Mouse (Mus musculus): ENCODE measurements around the gene Ift172.

Gene Ift172

DNA sequence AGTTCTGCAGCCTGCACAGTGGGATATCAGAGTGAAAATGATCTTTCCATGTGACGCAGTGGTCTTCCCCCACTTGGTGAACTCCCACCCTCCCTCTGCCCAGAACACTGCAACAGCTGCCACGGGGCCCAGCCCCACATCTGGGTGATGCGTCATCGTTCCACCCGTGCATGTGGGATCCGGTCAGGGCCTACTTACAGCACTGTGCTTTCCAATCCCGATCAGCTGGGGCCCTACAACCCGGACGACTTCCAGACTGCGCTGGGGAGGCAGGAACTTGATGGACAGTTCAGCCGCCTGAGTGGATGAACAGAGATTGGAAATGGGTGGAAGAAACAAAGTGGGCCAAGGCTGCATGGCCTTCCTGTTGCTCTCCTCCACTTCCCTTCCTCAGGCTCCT is 33.3 kb downstream of the Ift172 start:
- DNase-seq (ENCODE audit: low spot score in 2 of 2) = no peak

DNA sequence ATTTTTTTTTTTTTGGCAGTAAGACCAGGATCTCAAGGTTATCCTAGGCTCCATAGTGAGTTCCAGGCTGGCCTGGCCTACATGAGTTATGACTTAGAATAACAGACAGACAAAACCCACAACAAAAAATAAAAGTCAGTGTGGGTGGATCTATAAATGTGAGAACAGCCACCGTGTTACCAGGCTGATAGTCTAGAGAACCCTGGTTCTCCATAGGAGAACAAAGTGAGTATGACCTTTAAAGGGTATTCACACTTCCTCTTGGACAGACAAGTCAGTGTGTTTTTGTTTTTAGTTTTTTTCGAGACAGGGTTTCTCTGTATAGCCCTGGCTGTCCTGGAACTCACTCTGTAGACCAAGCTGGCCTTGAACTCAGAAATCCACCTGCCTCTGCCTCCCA is 34.9 kb downstream of the Ift172 start:
- DNase-seq (ENCODE audit: low spot score in 2 of 2) = no peak

DNA sequence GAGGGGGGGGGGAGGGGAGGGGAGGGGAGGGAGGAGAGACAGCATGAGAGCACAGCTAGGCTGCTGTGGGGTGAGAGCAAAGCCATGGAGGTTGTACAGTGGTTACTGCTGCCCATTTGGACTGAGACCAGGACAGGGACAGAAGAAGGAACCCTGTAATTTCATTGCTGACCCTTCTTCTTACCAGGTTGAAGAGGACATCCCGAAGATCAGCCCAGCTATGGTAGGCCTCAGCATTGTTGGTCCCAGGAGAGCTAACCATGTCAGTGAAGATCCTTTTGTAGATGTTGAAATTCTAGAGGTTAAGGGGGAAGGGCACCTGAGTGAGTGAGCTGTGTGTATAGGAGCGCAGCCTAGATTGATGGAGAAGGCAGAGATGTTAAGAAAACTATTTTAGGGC is 35.5 kb downstream of the Ift172 start:
- no peak for DNase-seq (ENCODE audit: low spot score in 2 of 2)

DNA sequence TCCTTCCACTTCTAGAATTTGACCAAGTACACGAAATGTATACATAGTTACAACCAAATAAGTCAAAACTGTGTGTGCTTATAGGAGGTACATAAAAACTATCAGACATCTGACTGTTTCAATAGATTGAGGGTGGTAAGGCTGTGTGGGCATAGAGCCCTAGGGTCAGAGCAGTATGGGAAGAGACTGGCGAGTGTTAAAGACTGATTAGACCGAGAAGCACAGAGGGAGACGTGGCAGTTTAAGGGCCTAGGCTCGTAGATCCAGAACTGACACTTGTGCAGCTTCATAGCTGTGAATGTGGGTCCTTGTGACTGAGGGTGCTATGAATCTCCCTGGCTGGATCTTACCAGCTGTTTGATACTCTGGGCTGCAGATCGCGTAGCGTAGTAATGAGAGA is 36.0 kb downstream of the Ift172 start:
- DNase-seq (ENCODE audit: low spot score in 2 of 2) = no peak

GRCm38 (mm10) chr5:31254452-31254851 is 36.5 kb downstream of the Ift172 start:
- DNase-seq (ENCODE audit: low spot score in 2 of 2) = no peak

GRCm38 (mm10) chr5:31253806-31254205 is 37.1 kb downstream of the Ift172 start:
- no peak for DNase-seq (ENCODE audit: low spot score in 2 of 2)

GRCm38 (mm10) chr5:31252795-31253545 is 37.9 kb downstream of the Ift172 start:
- no peak for DNase-seq (ENCODE audit: low spot score in 2 of 2)

GRCm38 (mm10) chr5:31252151-31252550 is 38.8 kb downstream of the Ift172 start:
- no peak for DNase-seq (ENCODE audit: low spot score in 2 of 2)

DNA sequence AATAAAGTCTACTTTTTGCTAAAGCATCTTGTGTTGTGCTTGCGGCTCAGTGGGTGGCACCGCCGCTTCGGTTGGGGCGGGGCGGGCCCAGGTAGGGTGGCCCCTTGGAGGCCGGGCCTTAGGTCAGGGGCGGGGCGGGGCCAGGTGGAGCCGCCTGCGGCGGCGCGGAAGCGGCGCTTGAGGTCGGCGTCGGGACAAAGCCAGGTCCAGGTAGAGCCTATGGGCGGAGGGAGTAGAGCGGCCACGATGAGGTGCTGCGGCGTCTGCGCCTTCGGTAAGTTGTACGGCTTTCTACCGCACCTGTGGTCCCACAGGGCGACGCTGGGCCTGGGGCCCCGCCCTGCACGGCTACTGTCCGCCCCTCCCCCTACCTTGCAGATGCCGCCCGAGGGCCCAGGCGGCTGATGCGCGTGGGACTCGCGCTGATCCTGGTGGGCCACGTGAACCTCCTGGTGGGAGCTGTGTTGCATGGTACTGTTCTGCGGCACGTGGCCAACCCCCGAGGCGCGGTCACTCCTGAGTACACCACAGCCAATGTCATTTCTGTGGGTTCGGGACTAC is 39.3 kb downstream of the Ift172 start, which contains the start of gene Krtcap3:
Krtcap3 (plus strand) TSS at position 151 of the 561 bp plus-strand sequence.
- DNase-seq (ENCODE audit: low spot score in 2 of 2) = no peak

DNA sequence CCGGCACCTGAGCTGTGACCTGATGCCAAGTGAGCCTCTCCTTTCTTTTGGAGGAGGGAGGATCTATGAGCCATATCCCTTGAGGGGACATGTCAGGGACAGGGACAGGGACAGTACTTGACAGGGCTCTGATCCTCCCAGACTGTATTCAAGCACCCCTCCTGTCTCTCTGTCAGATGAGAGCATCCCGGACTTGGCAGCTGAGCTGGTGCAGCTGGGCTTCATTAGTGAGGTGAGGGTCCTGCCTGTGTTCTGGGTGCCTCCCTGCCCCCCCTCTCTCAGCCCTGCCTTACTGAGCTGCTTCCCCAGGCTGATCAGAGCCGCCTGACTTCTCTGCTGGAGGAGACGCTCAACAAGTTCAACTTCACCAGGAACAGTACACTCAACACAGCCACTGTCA is 40.2 kb downstream of the Ift172 start:
- no peak for DNase-seq (ENCODE audit: low spot score in 2 of 2)

DNA sequence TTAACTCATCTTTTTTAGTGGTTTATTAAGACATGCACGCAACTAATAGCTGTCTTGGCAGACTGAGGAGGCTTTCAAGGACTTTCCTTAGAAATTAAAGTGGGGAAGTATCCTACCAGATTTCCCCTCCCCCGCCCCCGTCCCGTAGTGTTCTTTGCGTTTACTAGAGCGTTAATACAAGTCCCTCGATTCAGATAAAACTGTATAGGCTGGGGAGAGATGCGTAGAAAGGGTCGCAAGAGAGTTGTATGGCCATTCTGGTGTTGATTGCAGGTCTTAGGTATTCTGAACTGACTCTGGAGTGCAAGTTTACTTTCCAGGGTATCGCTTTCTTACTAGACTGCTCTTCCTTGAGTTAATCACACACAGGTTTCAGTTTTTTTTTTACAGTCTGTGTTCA is 48.7 kb downstream of the Ift172 start:
- DNase-seq (ENCODE audit: low spot score in 2 of 2) = no peak

- no peak for DNase-seq (ENCODE audit: low spot score in 2 of 2)
These were observed 49.3 kb downstream of the Ift172 start for GRCm38 (mm10) chr5:31241522-31242034.

GRCm38 (mm10) chr5:31240637-31241521 is 50.0 kb downstream of the Ift172 start, which contains the start of the genes Nrbp1 and Gm9970:
TSS of gene Nrbp1 (plus strand) at chr5:31240864.
TSS of gene Gm9970 (minus strand) at chr5:31241232.
- peak; percentile 96 to 97 for DNase-seq (ENCODE audit: low spot score in 2 of 2)

DNA sequence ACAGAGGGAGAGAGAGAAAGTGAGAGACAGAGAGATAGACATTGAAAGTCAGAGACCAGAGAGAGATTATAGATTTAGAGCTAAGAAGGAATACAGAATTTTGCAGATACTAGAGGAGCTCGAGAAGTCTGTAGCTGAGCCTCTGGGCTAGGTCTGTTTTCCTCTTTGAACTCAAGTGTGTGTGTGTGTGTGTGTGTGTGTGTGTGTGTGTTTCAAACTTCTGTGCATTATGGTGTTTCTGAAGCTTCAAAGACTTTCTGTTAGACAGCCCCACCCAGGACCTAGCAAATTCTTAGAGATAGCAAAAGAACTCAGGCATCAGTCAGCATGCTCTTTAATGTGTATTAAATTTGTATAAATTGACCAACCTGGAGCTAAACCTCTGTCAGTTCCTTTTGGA is 64.3 kb downstream of the Ift172 start:
- no peak for DNase-seq (ENCODE audit: low spot score in 2 of 2)

GRCm38 (mm10) chr5:31222696-31223095 is 68.2 kb downstream of the Ift172 start:
- no peak for DNase-seq (ENCODE audit: low spot score in 2 of 2)

DNA sequence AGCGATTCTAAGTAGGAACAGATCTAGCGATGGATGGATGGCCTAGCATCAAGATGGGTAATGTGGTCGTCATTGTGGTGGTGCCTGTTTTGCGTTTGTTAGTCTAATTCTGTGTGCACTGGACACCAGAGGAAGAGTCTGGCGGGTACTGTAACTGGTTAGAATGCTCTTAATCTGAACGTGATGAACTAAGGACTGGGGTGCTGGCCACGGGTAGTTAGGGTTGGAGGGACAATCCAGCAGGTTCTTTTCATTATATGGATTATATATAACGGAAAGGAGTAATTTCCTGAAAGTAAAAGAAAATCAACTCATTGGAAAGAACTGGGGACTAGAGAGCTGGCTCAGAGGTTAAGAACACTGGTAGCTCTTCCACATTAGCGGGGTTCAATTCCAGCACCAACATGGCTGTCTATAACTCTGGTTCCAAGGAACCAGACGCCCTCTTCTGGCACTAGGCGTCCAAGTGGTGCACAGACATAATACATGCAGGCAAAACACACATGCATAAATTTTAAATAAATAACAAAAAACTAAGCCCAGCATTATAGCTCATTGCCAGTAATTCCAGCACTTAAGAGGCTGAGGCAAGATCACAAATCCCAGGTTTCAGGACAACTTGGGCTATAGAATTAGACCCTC is 69.5 kb downstream of the Ift172 start:
- peak in 1 of 2 experiments; percentile 66 for DNase-seq (ENCODE audit: low spot score in 2 of 2)

DNA sequence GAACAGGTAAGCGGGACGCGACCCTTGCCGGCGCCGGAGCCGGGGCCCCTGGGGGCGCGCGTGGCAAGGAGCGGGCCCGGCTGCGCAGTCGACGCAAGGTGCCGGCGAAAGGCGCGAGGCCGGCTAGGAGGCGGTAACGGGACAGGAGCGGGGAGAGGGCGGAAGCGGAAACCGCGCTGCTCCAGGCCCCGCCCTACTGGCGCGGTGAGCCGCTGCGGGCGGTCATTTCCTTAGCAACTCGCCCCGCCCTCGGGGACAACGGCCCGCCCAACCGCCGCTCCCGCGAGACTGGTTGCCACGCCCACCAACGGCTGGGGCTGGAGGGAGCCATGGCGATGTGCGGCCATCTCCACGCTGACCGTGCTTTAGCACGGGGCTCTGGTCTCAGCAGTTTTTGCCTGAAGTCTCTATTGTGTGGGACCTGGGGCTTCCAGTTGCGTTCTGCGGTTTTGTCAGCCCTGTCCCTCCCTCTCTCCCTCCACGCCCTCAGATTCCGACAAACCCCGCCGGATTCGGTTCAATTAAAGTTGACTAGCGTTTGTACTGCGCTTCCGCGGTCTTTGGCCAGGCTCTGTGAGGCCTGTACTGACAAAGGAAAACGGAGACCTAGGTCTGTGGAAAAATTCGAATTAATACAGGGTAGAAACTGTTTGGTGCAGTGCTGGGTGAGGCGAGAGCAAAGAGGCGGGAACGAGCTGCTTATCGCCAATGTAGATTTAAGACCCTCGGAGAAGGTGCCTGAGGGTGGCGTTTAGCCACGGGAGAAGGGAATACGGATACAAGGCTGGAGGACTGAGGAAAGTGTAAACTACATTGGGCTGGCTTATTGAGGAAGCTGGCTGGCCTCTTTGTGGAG is 70.2 kb downstream of the Ift172 start, which contains the start of gene Ppm1g:
Ppm1g (minus strand) TSS at position 240 of the 856 bp plus-strand sequence.
- DNase-seq (ENCODE audit: low spot score in 2 of 2) = peak; percentile 99 to 100

DNA sequence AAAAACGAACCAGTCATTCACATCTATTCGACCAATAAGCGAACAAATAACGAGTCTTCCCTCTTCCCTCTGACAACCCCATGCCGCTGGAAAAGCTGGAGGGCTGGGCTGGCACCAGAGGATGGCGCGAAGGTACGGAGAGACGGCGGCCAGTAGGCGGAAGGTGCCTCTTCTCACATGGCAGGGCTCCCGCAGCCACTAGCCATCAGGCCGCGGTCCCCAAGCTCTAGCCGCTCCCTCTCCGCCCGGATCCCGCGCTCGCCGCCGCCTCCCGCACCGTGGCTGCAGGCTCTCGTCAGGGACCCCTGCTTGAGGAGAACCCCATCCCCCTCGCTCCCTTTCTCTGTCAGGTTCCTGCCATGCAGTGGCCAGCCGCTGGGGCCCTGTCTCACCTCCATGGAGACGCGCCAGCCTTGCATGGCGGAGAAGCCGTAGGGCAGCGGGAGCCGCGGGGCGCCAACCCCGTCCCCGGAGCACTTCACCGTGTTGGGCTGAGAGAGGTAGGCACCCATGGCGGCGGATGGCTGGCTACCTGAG is 70.9 kb downstream of the Ift172 start:
- no peak for DNase-seq (ENCODE audit: low spot score in 2 of 2)

DNA sequence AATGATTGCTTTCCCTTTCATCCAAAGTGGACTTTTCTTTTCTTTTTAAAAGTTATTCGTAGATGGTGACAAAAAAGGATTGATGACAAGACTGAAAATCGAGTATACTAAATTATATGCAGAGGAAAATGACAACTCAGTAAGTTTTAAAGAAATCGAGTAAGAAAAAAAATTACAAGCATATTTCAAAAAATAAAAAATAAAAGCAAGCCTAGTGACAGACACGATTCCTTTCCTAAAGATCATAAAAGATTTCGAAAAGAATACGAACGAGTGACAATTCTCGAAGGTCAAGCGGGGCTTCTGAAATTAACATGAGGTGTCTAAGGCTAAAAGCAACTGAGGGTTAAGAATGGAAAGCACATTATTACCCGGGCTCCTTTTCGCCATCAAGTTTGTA is 71.4 kb downstream of the Ift172 start:
- no peak for DNase-seq (ENCODE audit: low spot score in 2 of 2)

GRCm38 (mm10) chr5:31219070-31219469 is 71.8 kb downstream of the Ift172 start:
- no peak for DNase-seq (ENCODE audit: low spot score in 2 of 2)
